Mouse (Mus musculus) CD4-positive, CD25-positive, alpha-beta regulatory T cell, adult 2 months (primary cell): ENCODE measurements around the gene Tmem80.

Source experiments
- DNase-seq: peaks from one replicate; pipeline ENCODE4 v3.0.0-alpha.2; 2012; ENCODE audit warnings: low read depth, low spot score

Tmem80 gene

DNA sequence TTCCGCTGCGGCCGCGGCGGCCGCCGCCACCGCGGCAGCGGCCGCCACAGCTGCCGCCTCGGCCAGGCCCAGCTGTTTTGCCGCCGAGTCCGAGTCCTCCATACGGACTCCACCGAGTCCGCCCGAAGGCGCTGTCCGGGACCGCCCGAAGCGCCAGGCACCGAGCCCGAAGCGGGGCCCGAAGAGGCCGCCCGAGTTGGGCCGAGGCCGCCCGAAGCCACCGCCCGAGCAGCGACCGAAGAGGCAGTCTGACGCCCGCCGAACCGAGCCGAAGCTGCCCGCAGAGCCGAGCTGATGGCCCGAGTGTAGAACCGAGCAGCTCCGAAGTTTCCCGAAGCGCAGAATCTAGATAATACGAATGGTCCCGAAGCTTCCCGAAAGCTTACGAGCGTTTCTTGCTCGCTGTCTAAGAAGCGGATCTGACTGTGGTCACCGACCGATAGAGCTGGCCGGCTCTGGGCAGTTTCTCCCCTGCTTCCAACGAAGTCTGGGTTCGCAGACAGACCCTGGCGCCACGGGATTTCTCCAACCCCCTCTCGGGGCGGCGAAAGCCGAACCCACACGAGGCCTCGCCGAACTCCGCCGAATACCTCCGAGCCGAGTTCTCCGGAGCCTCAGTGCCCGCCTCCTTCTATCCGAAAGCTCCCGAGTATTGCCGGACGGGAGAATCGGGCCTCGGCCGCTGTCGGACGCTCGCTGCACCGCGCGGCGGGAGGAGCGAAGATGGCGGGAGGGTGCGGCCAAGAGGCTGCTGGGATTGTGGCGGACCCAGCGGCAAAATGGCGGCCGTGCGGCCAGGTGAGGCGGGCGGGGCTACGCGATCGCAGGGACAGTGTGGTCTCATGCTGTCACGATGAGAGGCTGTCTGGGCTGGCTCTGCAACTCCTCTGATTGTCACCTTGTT lies at the start of gene Tmem80, which contains the start of gene Deaf1:
TSS of gene Tmem80 (plus strand) at position 271 of the 904 bp plus-strand sequence.
TSS of gene Deaf1 (minus strand) at position 222 of the 904 bp plus-strand sequence.
- peak; percentile 99 for DNase-seq

DNA sequence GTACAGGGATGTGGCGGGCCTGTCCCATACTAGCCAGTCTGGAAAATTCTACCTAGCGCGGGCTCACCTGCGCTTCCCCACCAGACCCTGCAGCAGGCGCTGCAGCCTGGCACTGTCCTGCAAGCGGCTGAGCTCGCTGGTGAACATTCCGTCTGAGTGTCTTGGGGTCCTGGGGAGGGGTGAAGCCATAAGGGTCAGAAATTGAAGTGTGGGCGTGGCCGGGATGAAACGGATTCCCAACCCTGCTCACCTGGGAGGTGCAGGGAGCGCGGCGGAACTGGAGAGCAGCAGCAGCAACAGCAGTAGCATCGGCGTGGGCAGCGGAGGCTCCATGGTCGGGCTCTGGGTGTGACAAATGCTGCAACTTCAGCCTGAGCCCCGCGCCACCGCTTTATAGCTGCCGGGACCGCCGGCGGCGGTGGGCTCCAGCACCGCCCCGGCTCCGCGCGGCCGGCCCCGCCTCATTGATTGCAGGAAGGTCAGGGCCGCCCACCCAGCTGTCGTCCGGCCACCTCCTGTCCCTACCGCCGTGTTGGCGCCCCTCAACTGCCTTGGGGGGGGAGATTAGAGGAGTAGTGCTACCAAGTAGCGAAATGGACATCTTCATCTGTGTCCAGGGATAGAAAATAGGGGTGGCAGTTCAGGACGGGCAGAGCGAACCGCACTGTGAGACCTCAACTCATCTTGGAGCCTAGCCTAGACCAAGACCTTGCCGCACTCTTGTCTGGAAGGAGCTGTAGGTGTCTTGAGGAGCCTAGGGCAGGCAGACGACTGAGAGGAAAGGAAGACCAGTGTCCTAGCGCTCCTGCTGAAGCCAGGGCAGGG lies 48.6 kb upstream of the Tmem80 start, which contains the start of gene Sct:
TSS of gene Sct (minus strand) at position 368 of the 825 bp plus-strand sequence.
- peak; percentile 53 for DNase-seq

DNA sequence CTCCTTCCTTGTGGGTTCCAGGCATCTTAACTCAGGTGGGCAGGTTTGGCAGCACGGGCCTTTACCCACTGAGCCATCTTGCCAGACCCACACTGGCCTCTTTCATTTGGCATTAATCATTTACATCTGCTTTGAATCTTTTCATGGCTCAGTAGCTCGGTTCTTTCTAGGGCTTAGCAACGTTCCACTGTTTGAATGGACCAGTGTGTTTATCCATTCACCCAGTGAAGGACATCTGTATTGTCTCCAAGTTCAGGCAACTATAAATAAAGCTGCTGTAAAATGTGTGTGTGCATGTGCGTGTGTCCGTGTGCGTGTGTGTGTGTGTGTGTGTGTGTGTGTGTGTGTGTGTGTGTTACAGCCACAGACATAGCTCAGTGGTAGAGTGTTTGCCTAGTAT lies 46.1 kb upstream of the Tmem80 start:
- DNase-seq = no peak

DNA sequence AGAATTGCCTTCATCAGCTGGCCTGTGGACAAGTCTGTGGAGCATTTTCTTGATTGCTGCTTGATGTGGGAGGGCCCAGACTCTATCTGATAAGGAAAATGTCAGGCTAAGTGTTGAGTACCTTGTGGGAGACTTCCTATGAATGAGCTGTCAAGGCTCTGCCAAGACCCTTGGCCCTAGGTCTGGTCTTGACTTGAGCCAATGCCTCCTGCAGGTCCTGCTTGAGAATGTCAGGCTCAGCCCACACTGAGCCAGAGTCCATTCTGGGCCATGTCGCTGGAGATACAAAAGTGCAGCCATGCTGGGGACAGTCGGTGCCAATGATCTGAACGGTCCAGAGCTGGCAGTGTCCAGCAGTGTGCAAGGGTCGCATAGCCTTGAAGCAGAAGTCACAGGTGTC lies 44.8 kb upstream of the Tmem80 start:
- no peak for DNase-seq

DNA sequence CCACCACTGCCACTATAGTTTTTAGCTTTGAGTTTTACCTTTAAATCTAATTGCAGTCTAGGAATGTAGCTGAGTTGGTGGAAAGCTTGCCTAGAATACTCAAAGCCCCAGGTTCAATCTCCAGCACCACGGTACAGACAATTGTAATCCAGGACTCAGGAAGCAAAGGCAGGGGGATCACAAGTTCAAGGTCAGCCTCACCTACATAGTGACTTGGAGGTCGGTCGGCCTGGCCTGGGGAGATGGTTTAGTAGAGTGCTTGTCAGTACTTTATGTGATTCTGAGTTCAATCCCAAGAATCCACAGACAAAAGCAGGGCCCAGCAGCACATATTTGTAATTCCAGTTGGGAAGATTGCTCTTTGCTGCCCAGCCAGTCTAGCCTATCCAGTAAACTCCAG lies 39.5 kb upstream of the Tmem80 start:
- no peak for DNase-seq

DNA sequence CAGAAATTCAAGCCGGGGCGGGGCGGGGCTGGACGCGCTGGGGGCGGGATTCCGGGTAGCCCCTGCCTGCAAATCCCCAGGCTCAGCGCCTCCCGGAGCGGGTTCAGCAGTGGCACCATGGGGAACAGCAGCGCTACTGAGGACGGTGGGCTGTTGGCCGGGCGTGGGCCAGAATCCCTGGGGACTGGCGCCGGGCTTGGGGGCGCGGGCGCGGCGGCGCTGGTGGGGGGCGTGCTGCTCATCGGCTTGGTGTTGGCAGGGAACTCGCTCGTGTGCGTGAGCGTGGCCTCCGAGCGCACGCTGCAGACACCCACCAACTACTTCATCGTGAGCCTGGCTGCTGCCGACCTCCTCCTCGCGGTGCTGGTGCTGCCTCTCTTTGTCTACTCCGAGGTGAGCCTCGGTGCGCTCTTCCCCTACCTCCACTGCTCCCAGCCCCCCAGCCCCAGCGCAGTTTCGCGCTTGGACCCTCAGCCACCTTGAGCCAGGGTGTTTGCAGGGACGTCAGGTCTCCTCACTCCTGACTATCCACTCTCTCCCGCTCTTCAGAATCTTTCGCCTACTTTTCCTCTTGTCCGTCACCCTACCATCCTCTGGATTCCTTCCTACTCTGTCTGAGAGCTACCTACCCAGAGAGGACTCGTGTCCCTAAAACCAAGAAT lies 35.5 kb upstream of the Tmem80 start, which contains the start of gene Drd4:
TSS of gene Drd4 (plus strand) at position 86 of the 662 bp plus-strand sequence.
- DNase-seq = no peak

DNA sequence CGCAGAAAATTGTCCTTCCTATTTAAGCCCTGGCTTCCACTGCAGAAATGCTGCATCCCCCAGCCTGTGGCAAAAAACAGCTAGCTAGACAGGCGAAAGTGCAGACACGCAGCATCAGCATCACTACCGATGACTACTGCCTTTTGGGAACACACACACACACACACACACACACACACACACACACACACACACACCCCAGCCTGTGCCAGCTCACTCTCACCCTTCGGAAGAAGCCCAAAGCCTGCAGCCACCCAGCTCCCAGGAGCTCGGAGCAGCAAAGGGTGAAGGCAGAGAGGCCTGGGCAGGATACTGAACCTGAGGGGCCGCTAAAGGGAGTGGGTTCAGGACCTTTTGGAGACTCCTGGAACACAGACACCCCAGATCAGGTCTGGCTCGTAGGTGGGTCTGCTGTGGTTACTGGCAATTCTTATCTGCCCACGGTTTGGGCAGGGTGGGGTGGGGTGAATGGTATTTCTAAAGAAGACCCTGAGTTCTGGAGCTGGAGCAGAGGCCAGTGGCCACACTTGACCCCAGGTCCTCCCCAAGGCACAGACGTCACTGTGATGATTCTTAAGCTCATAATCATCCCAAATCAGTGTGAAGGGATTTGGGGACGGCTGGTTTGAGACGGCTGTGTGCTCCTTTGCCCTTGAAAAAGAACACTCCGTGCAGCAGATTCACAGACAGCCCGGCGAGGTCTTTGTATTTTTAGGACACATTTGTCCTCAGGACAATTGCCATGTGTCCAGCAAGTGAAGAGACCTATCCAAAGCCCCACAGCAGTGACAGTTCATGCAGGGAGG lies 34.8 kb upstream of the Tmem80 start:
- DNase-seq = no peak

DNA sequence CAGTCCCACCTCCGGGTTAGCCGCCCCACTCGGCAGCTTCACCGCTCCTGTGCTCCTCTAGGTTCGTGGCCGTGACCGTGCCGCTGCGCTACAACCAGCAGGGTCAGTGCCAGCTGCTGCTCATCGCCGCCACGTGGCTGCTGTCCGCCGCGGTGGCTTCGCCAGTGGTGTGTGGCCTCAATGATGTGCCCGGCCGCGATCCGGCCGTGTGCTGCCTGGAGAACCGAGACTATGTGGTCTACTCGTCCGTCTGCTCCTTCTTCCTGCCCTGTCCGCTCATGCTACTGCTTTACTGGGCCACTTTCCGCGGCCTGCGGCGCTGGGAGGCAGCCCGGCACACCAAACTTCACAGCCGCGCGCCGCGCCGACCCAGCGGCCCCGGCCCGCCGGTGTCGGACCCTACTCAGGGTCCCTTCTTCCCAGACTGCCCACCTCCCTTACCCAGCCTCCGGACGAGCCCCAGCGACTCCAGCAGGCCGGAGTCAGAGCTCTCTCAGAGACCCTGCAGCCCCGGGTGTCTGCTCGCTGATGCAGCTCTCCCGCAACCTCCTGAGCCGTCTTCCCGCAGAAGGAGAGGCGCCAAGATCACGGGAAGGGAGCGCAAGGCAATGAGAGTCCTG lies 33.6 kb upstream of the Tmem80 start:
- DNase-seq = peak; percentile 21

DNA sequence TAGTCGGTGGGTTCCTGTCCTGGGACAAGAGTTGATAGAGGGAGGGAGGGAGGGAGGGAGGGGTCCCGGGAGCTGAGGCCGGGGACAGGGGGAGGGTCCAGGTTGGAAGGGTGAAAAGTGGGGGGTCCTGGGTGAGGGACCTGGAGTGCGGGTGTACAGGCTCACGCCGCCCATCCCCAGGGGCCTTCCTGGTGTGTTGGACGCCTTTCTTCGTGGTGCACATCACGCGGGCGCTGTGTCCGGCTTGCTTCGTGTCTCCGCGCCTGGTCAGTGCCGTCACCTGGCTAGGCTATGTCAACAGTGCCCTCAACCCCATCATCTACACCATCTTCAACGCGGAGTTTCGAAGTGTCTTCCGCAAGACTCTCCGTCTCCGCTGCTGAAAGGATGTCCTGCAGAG lies 33.1 kb upstream of the Tmem80 start:
- no peak for DNase-seq

DNA sequence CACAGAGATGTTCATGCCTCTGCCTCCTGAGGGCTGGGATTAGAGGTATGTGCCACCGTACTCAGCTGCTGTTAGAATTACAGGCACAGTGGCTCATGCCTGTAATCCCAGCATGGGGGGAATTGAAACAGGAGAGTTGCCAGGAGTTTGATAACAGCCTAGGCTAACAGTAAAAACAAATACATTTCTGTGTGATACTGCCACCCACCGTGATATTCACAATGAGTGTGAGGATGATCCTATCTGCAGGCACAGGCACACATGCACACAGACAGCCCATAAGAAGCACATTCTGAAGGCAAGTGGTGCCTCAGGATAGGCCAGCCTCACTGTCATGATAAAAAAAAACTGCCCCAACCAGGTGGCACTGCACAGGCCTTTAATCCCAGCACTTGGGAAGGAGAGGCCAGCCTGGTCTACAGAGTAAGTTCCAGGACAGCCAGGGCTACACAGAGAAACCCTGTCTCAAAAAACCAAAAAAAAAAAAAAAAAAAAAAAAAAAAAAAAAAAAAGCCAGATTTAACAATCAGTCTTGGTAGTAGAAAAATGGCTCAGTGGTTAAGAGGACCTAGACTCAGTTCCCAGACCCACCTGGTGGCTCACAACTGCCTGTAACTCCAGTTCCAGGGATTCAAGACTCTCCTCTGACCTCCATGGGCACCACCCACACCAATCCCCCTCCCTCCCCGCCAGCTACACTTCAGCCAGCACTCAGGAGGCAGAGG lies 29.5 kb upstream of the Tmem80 start:
- no peak for DNase-seq

DNA sequence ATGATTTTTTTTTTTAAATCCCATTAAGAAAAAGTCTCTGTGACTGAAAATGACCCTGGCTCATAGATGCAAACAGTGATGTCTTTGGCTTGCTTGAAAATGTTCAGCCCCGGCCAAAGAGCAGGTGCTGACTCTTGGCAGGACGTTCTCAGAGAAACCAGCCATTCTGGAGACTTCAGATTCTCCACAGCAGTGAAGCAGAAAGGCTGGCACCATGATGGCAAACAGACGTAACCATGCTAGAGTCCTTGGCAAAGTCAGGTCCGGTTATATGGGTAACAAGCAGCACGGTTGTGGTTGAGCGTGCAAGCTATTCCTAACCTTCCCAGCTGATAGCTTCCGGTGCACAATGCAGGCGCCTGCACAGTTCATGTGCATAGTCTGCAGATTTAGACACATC lies 28.4 kb upstream of the Tmem80 start:
- no peak for DNase-seq

DNA sequence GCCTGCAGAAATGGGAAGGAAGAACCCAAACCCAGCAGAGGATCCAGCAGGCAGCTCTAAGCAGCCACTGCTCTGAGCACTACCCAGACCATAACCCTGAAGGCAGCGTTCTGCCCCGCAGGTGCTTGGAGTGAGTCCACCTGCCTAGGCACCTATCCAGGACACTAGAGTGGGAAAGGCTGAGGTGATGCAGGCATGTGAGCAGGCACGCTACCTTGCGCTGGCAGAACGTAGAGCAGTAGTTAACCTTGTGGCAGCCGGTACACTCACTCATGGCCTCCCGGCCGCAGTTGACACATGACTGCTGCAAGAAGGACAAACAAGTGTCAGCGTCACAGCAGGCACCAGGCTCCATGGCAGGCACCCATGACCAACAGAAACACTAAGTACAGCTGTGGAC lies 26.2 kb upstream of the Tmem80 start:
- DNase-seq = no peak

DNA sequence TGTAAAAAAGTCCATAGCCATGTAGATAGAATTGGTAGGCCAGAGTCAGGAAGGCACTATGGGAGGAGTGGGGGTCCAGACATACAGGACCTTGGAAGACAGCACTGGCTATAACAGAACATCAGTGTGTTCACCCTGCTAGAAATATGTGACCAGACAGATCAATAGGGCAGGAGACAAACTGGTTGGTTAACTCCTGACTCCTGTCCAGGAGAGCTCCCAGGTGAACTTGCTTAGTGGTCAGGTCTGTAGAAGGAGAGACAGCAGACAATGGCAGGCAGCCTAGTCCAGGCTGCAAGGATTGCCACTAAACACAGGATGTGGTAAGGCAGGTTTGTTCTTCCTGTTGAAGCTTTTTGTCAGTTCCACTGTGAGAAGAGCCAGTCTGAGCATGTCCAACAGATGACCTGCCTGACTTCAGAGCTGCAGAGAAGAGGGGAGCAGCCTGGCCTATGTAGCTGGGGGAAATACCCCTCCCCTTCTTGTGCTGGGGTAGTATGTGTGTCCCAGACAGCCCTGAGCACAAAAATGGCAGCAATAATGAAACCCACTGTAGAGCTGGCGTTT lies 24.8 kb upstream of the Tmem80 start:
- DNase-seq = peak; percentile 61

DNA sequence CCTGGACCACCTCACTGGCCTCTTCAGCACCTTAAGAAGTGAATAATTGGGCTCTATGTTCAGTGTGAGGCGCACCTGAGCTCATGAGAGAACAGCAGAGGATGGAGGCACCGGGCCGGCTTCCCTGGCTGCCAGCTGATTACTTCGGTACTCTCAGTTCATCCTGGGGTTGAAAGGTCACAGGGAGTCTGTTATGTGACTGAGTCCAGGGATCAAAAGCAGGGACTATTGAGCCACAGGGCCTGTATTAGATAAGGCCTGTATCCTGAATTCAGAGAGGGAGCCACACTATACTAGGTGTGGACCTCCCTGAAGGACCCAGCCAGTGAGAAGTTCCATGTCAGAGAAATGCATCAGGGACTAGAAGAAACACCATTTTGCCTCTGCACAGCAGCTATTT lies 23.0 kb upstream of the Tmem80 start:
- no peak for DNase-seq

DNA sequence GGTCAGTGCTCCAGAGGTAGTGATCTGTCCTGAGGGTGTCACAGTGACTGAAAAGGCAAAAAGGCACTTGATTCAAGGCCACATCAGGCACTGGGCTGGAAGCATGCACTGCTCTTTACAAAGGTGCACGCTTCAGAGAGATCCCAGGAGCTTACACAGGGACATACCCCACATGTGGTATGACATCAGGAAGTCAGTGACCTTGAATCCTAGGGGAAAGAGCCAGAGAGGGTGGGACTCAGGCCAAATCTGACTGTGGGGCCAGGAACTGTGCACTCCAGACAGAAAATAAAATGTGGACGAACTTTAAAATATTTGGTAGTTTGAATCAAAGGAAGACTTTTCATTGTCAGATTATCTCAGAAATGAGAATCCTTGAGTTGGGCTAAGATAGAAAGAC lies 13.1 kb upstream of the Tmem80 start:
- DNase-seq = no peak

DNA sequence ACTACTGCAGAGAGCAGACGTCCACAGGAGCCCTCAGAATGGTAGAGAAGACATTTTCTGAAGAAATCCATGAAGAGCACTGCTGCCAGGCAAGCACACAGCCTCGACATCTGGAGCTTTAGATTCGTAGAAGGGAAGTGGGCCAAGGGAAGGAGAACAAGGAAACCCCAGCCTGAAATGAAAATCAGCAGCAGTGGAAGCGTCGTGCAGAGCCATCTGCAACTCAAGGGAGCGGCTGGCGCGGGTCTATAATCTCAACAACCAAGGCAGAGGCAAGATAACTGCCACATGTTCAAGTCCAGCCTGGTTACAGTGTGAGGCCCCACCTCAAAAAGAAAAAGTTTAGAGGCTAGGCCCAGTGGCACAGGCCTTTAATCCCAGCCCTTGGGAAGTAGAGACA lies 12.5 kb upstream of the Tmem80 start:
- no peak for DNase-seq

DNA sequence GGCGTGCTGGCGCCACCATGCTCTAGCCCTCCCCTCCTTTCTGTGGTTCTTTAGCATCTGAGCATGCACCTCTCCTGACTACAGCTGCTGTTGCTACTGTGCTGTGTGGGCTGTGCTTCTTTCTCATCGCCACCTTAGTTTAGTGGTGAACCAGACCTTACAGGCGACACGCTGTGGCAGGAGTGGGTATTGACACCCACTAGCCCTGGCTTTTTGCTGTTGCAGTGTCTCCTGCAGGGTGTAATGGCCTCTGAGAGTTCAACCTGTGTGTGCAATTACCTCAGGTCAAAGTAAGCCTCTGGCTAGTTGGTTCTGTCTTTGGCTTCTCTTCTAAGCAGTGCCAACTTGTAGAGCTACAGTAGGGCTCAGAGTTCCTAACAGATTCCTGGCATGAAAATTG lies 11.6 kb upstream of the Tmem80 start:
- DNase-seq = peak; percentile 77

DNA sequence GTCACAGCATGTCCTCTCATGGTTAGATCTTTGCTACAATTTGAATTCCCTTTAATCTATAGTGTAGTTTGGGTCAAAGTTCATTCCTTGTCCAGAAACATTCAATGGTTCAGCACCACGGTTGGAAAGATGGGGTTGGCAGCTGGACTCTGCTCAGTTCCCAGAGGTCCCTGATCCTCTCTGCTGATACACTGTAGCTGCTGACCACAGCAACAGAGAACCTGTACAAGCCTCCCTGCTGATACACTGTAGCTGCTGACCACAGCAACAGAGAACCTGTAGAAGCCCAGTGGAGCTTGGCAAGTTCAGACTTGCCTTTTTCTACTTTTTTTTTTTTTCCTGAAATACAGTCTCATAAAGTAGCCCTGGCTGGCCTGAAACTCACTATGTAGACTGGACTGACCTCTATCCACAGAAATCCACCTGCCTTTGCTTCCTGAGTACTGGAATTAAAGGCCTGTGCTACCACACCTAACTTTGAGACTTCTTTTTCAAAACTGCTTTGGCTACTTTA lies 9.9 kb upstream of the Tmem80 start:
- DNase-seq = no peak

DNA sequence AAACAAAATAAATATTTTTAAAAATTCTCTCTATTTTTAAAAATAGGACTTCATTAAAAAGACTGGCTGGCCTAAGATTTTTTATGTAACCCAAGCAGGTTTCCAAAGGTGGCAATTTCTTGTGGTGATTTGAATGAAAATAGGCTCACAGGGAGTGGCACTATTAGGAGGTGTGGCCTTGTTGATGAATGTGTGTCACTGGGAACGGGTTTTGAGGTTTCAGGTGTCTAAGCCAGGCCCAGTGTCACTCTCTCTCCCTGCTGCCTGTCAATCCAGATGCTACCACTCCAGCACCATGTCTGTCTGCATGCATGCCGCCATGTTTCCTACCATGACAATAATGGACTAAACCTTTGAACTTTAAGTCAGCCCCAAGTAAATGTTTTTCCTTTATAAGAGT lies 8.1 kb upstream of the Tmem80 start:
- no peak for DNase-seq
